Mouse (Mus musculus) activated CD4-positive, CD25-positive, alpha-beta regulatory T cell (primary cell): ENCODE results near the gene Rsph14. TPM values are rescaled to one million over a fixed set of nuclear protein-coding genes. Genes with fewer than 3 reads are reported as not detected.

ENCODE experiments used
- polyA plus RNA-seq, 2 experiments: library from polyadenylated mRNA; unstranded; fragments of 100-300 nt; shearing (Covaris generic); gene quantifications; one replicate each; pipeline ENCODE4 v1.2.1; 2017

The Rsph14 gene
- not detected for polyA plus RNA-seq

DNA sequence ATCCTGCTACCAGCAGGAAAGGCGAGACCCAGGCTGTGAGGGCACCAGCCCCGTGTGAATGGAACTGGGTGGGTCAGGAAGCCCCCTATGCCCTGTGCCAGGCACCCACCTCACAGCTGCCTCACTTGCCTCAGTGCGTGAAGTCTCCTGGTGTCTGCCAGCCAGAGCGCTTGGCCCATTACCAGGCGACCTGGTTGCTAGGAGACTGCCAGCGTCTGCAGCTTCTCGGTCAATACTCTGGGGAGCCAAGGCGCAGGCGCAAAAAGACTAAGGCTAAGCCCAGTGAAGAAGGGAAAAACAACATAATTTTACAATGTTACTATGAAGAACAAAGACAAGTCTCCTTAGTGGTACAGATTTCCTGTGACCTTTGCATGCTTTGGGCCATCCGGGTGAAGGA lies at the start of gene Rsph14:
Gene Rsph14, minus strand, starts transcription at position 192 of the 400 bp plus-strand sequence.

DNA sequence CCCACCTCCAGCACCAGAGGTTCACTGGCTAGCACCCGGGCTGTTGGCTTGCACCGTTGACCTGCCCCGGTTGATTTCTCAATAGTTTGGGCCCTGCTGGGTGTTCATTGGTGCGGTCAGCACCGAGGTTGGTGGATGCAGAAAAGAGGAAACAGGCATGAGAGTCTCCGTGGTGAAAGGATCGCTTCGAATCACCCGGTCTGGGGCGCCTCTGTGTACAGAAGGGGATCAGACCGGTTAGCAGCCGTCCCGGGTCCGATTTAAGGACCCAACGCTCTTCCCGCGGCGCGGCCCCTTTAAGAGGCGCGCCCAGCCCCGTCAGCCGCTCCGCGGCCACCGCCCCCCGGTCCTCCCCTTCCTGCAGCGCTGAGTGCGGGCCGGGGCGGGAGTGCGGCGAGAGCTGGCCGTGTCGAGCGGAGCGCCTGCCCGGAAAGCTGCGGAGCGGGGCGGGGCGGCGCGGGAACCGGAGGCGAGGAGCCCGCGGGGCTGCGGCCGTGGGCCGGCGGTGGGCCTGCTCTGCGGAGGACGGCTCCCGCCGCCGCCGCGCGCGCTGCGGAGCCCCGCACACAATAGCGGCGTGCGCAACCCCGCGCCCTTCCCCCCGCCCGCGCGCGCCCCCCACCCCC lies 27.9 kb upstream of the Rsph14 start, which contains the start of gene Bcr:
Gene Bcr, plus strand, starts transcription at position 376 of the 626 bp plus-strand sequence.

GRCm38 (mm10) chr10:75036883-75037379 lies 4.5 kb upstream of the Rsph14 start, which contains the start of gene Rab36:
Gene Rab36, plus strand, starts transcription at chr10:75037058.

DNA sequence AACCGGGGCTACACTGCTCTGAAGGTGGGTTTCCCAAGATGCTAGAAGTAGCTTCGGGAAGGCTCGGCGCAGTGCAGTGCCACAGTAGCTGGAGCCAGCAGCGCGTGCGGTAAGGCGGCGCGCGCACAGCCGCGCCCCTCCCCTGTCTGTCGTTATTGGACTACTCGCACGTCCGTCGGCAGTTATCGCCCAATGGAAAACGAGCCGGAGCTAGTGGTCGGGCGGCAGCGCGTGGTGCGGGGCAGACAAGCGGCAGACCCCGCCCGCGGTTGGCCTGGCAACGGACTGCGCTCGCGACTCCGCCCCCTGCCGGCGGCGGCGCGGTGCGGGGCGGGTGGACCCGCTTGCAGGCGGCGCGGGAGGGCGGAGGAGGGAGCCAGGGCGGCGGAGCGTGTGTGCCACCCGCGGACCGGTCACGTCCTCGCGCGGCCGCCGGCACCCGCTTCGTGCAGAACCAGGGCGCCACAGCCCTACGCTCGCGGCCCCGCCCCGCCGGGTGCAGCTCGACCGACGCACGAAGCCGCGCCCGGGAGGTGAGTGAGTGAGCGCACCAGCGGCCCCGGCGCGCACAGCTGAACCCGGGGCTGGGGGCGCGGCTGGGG lies 65.4 kb downstream of the Rsph14 start, which contains the start of gene Gnaz:
Gene Gnaz, plus strand, starts transcription at position 328 of the 602 bp plus-strand sequence.

Other genes starting within 250 kb of the Rsph14 start
- gene Gnaz, start 65.4 kb downstream of the Rsph14 start, polyA plus RNA-seq = under 1 TPM in 1 of 2 experiments, not detected in 1; 0.32 TPM
- under 1 TPM in 1 of 2 experiments, not detected in 1; 0.37 TPM for gene Rab36, start 4.5 kb upstream of the Rsph14 start, polyA plus RNA-seq
- 1 to 10 TPM; 1.9 to 2.2 TPM for gene Bcr, start 28.0 kb upstream of the Rsph14 start, polyA plus RNA-seq
- 10 to 100 TPM; 33.1 to 41.6 TPM for gene Specc1l, start 179.5 kb upstream of the Rsph14 start, polyA plus RNA-seq